Mouse (Mus musculus) hindbrain, embryonic 16.5 days (tissue): ENCODE results near the gene Galnt13. TPM values are rescaled to one million over a fixed set of nuclear protein-coding genes. Genes with fewer than 3 reads are reported as not detected.

ENCODE experiments used
- ATAC-seq: fragments of 200-750 bp; cut with Nextera tagmentation; 2 replicates; pipeline ENCODE4 v1.8.0; 2017; ENCODE audit warnings: moderate TSS enrichment, moderate library complexity
- H3K27ac ChIP-seq: fragments of 300-500 bp; sonication (generic); 2 replicates; pipeline ENCODE4 v1.5.1; 2014; ENCODE audit warnings: low read depth, mild to moderate bottlenecking, control low read depth, low read length, moderate library complexity
- H3K27me3 ChIP-seq: fragments of 300-500 bp; sonication (generic); replicated peaks from 2 replicates; pipeline ENCODE4 v1.6.1; 2014; ENCODE audit warnings: low read length; ENCODE audit not compliant: control insufficient read depth, insufficient read depth
- H3K36me3 ChIP-seq: fragments of 300-500 bp; sonication (generic); 2 replicates; pipeline ENCODE4 v1.6.1; 2014; ENCODE audit warnings: mild to moderate bottlenecking, low read length, moderate library complexity, mixed read lengths; ENCODE audit not compliant: control insufficient read depth, insufficient read depth
- H3K4me1 ChIP-seq: fragments of 300-500 bp; sonication (generic); 2 replicates; pipeline ENCODE4 v1.6.1; 2014; ENCODE audit warnings: low read depth, low read length; ENCODE audit not compliant: control insufficient read depth, insufficient read depth
- H3K4me2 ChIP-seq: fragments of 300-500 bp; sonication (generic); 2 replicates; pipeline ENCODE4 v1.6.1; 2014; ENCODE audit warnings: mild to moderate bottlenecking, low read length, control low read depth, moderate library complexity
- H3K4me3 ChIP-seq: fragments of 300-500 bp; sonication (generic); 2 replicates; pipeline ENCODE4 v1.5.1; 2014; ENCODE audit warnings: mild to moderate bottlenecking, low read length, control low read depth, moderate library complexity
- H3K9ac ChIP-seq: fragments of 300-500 bp; sonication (generic); 2 replicates; pipeline ENCODE4 v1.6.1; 2014; ENCODE audit warnings: low read depth, mild to moderate bottlenecking, control low read depth, low read length, moderate library complexity
- H3K9me3 ChIP-seq: fragments of 300-500 bp; sonication (generic); 2 replicates; pipeline ENCODE4 v1.6.1; 2014; ENCODE audit warnings: mild to moderate bottlenecking, low read length, moderate library complexity; ENCODE audit not compliant: control insufficient read depth
- WGBS: fragments of 180-500 bp; shearing (Covaris S2); extraction: QIAGEN DNeasy Blood & Tissue Kit; methylation state at CpG from one replicate; pipeline ENCODE4 v1.1.7; 2014; 5-methylcytosine and 5-hydroxymethylcytosine counted together
- polyA plus RNA-seq: library from polyadenylated mRNA; unstranded; fragments of >200 nt; fragmentation: Nextera tagmentation; extraction: Ambion mirVana; gene quantifications from 2 replicates; pipeline ENCODE4 v1.2.1, GENCODE M21; 2015

Galnt13 gene
- polyA plus RNA-seq, 1 experiment from 2014 or later, result 14.6 TPM

DNA sequence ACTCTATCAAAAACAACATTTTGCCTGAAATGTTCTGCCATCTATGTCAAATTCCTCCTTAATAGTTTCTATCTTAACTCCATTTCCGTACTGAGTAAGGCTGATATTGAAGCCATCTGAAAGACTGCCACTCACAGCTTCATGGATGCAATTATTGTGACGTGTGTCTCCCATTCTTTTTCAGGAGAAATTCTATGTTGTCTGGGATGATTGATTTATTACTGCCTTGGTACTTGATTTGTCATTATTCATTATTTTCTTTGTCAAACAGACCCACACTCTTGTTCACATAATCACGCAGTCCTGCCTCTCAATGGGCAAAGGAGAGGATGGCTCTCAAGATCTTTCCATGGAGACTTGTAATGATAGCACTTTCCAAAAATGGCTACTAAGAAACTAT, 671.7 kb downstream of the Galnt13 start:
- Histone ChIP-seq H3K4me2 (no peak overlapping the region), H3K27ac (no peak overlapping the region), H3K4me1 (no peaks in the 10 kb centered on the region), H3K9me3 (no peaks in the 10 kb centered on the region), H3K4me3 (no peak overlapping the region), H3K9ac (no peak overlapping the region), H3K36me3 (no peaks in the 10 kb centered on the region), H3K27me3 (no peaks in the 10 kb centered on the region)
- no peak for ATAC-seq
- 53% methylated on average over 3 of the region's 3 CpGs for WGBS

DNA sequence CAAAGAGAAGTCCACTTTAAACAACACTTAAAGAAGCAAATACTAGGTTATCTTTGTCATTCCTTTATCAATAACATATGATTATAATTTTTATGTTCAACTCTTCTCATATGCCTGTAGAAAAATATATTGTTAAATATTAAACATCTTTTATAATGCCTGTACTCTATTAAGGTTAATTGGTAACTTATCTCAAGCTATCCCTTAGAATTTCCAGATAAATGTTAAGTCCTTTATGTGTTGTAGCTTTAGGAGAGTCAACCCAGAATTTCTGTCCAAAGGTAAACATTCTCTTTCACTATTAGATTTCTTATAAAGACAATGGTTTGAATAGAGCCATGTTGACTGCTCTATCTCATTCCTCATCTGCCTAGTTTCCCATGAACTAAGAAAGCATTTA, 717.0 kb downstream of the Galnt13 start:
- no peak overlapping the region for H3K27ac ChIP-seq
- no peak overlapping the region for H3K9ac ChIP-seq
- H3K4me1 ChIP-seq, result no peaks in the 10 kb centered on the region
- H3K36me3 ChIP-seq, result no peaks in the 10 kb centered on the region
- H3K9me3 ChIP-seq, result no peaks in the 10 kb centered on the region
- ATAC-seq, result no peak
- no peak overlapping the region for H3K4me2 ChIP-seq
- no peaks in the 10 kb centered on the region for H3K27me3 ChIP-seq
- H3K4me3 ChIP-seq, result no peak overlapping the region

DNA sequence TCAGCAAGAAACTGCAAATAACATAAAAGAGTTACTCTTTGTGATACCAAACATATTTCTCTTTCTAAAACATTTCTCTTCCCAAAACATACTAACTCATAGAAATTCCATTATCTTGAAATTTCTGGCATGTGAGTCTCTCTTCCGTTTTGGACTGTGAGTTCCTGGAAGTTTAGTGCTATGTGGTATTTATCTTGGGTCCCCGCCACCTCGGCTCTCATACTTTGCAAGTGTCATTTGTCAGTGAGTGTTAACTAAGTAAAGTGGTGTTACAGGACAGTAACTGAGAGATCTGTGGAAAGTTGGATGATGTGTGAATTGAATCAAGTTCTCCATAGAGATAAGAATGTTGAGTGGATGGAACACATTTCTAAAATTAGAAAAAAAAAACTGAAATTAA, 728.7 kb downstream of the Galnt13 start:
- no peaks in the 10 kb centered on the region for H3K36me3 ChIP-seq
- H3K27ac ChIP-seq, result no peak overlapping the region
- no peaks in the 10 kb centered on the region for H3K9me3 ChIP-seq
- ATAC-seq, result no peak
- no peak overlapping the region for H3K4me2 ChIP-seq
- H3K4me1 ChIP-seq, result no peaks in the 10 kb centered on the region
- no peak overlapping the region for H3K4me3 ChIP-seq
- 81% methylated on average over 3 of the region's 3 CpGs for WGBS
- H3K27me3 ChIP-seq, result no peaks in the 10 kb centered on the region
- H3K9ac ChIP-seq, result no peak overlapping the region
